Mouse (Mus musculus): Measurements from ENCODE around the gene Tmcc1.
"Not testable (repeated sequence)": the region's sequence is repeated elsewhere in the genome, so short reads cannot be mapped to it uniquely, and the experiment has no call there.

The Tmcc1 gene

GRCm38 (mm10) chr6:116193394-116194393 is at the start of gene Tmcc1:
TSS of gene Tmcc1 (minus strand) at chr6:116193486.
- peak; percentile 99 for DNase-seq (ENCODE audit: low read depth)

- DNase-seq (ENCODE audit: low read depth): no peak
Measured at GRCm38 (mm10) chr6:116240371-116240770, 47.1 kb upstream of the Tmcc1 start.

DNA sequence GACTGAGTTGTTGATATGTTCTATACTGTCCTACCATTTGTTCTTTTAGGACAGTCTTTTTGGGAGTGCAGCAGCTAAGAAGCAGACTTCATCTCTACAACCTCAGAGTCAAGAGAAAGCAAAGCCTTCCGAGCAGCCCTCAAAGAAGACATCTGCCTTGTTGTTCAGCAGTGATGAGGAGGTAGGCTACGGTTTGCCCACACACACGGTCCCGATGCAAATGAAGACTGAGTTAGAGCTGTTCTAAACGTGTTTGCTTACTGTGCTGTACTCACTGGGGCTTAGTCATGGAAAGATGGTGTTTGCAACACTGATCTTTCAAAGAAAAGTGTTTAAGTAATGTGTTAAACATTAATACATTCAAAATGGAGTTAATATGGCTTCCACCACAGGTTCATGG is 44.8 kb upstream of the Tmcc1 start:
- no peak for DNase-seq (ENCODE audit: low read depth)

GRCm38 (mm10) chr6:116235336-116235735 is 42.0 kb upstream of the Tmcc1 start:
- DNase-seq (ENCODE audit: low read depth): no peak

DNA sequence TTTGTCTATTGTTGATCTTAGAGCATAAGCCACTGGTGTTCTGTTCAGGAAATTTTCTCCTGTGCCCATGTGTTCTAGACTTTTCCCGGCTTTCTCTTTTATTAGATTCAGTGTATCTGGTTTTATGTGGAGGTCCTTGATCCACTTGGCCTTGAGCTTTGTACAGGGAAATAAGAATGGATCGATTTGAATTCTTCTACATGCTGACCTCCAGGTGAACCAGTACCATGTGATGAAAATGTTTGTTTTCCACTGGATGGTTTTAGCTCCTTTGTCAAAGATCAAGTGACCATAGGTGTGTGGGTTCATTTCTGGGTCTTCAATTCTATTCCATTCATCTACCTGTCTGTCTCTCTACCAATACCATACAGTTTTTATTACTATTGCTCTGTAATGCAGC is 41.5 kb upstream of the Tmcc1 start:
- DNase-seq (ENCODE audit: low read depth): not testable (repeated sequence)

- peak; percentile 72 for DNase-seq (ENCODE audit: low read depth)
Measured at GRCm38 (mm10) chr6:116228785-116229525, 35.7 kb upstream of the Tmcc1 start.

DNA sequence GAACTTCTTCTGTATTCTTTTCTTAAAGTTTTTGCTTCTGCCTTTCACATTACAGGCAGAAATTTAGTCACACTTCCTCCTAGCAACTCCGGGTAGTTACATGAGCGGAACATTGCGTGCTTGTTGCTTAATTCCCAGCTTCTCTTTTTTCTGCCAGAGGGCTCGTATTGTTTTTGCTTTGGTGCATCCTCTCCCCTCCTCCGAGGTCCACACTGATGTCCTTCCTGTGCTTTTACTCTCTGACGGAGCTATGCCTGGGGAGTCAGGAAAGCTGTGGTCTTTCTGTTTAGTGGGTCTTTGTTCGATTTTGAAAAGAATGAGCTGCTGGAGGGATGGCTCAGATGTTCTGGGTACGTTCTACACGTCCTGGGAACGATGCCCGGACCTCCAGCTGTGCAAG is 34.5 kb upstream of the Tmcc1 start:
- no peak for DNase-seq (ENCODE audit: low read depth)

- DNase-seq (ENCODE audit: low read depth): peak; percentile 96
Measured at GRCm38 (mm10) chr6:116207729-116208534, 14.6 kb upstream of the Tmcc1 start, which contains the start of gene Washc2. TSS of gene Washc2 (plus strand) at chr6:116208038.

DNA sequence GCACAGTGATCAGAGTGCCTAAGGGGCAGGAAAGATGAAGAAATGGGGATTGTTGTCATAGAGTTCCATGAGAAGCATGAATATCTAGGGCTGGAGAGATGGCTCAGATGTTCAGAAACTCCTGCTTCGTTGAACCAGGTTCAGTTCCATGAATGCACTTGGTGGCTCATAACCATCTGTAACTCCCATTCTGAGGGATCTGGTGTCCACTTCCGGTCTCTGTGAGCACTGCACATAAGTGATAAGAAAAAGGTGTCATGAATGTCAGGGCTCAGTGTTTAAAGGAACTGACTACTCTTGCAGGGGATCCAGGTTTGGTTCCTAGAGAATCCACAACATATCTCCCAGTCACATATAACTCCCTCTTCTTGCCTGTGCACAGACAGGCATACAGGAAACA is 6.4 kb upstream of the Tmcc1 start:
- DNase-seq (ENCODE audit: low read depth): no peak

- peak; percentile 75 for DNase-seq (ENCODE audit: low read depth)
Measured at GRCm38 (mm10) chr6:116198173-116198572, 4.9 kb upstream of the Tmcc1 start.

DNA sequence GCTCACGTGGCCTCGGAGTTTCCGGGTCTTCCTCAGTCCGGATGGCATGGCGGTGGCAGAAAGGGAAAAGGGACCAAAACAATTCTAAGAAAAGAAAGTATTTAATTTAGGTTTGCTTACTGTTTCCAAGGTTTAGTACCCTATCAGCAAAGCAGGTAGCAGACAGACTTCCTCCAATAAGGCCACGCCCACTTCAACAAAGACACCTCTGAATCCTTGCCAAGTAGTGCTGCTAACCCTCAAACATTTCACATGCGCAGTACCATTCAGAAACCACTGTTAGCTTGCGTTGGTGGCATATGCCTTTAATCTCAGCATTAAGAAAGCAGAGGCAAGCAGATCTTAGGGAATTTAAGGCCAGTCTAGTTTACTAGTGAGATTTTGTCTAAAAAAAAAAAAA is 2.5 kb upstream of the Tmcc1 start:
- DNase-seq (ENCODE audit: low read depth): no peak

GRCm38 (mm10) chr6:116192809-116193311 is 426 bp downstream of the Tmcc1 start:
- peak; percentile 53 for DNase-seq (ENCODE audit: low read depth)

GRCm38 (mm10) chr6:116189417-116189816 is 3.9 kb downstream of the Tmcc1 start:
- no peak for DNase-seq (ENCODE audit: low read depth)

DNA sequence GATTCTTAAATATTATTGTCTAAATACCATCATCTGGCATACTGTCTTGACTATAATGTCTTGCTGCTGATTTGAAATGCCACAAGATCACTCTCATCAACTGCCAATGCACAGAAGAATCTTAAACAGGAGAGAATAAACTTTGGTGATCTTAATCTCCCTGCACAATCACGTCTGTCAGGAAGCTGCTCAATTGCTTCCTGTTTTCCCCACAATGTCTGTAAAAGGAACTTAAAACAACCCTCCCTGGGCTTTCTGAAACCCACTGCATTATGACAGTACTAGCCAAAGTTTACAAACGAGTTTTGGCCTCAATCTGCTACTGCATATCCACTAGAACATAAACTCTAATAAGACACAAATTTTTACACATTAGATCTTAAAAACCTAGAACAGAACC is 6.8 kb downstream of the Tmcc1 start:
- DNase-seq (ENCODE audit: low read depth): no peak

DNA sequence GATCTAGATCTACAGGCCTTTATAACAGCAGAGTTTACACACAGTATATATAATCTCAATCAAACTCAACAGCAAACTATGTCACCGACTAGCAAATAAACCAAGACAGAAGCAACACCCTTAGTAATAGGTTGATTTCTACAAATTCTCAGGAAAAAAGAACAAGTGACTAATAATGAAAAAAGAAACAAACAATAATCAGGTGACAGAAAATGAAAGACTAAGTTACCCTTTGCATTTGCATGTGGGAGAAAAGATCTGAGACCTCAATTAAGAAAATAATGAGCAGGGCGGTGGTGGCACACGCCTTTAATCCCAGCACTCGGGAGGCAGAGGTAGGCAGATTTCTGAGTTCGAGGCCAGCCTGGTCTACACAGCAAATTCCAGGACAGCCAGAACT is 9.8 kb downstream of the Tmcc1 start:
- no peak for DNase-seq (ENCODE audit: low read depth)

DNA sequence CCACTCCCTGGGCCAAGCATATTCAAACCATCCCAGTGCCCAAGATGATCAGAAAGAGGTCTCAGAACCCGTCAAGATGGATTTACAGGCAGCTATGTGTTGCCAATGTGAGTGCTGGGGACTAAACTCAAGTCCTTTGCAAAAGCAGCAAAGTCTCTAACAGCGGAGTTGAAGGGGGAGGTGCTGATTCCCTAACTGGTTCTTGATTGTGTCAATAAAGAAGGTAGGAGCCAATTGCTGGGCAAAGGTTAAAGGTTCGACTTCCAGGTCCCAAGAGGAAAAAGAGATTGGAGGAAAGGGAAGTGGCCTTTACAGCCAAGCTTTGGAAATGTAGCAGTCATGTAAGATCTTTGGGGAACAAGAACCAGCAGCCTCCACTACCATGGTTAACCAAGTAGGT is 12.6 kb downstream of the Tmcc1 start:
- DNase-seq (ENCODE audit: low read depth): no peak

- DNase-seq (ENCODE audit: low read depth): no peak
Measured at GRCm38 (mm10) chr6:116178376-116178775, 14.9 kb downstream of the Tmcc1 start.

GRCm38 (mm10) chr6:116173511-116174099 is 19.7 kb downstream of the Tmcc1 start:
- DNase-seq (ENCODE audit: low read depth): not testable (repeated sequence)

DNA sequence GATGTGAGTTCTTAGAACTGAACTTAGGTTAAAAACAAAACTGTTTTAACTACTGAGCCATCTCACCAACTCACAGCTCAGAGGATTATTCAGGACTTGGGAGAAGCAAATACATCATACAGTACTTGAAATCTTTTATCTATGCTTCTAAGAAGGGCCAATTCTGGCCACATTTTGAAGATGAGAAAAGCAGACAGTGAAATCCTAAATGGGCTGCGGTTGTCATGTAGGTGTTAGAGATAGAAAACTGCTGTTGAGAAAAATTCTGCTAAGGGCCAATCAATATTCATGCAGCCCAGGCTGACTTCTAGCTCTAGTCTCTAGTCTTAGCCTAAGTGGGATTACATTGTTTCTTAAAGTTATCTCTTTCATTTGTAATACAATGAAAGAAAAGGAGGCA is 26.9 kb downstream of the Tmcc1 start:
- no peak for DNase-seq (ENCODE audit: low read depth)

GRCm38 (mm10) chr6:116154854-116155624 is 38.2 kb downstream of the Tmcc1 start:
- no peak for DNase-seq (ENCODE audit: low read depth)

GRCm38 (mm10) chr6:116147386-116147785 is 45.9 kb downstream of the Tmcc1 start:
- no peak for DNase-seq (ENCODE audit: low read depth)

Measured in naive thymus-derived CD4-positive, alpha-beta T cell, adult 2 months (primary cell).